Comparison of ENCODE assay signal across 29 mouse cellular contexts in genomic region chr2:178488276-178488675, GRCm38 (mm10). TPM values are rescaled to one million over a fixed set of nuclear protein-coding genes. Genes with fewer than 3 reads are reported as not detected.
"Had no signal": no experiment of that assay in that cellular context is flagged by ENCODE, and none has a peak within 500 bp of the region (broad histone marks: within the 10 kb centered on the region; RNA-seq: fewer than 3 reads in every experiment).

No protein-coding gene starts in this region.

- H3K4me3 ChIP-seq: heart, embryonic 10.5 days; heart, embryonic 12.5 days; hindbrain, embryonic 10.5 days; hindbrain, embryonic 12.5 days; intestine, embryonic 15.5 days; layer of hippocampus, adult 2 months; left cerebral cortex, adult 2 months; limb, embryonic 10.5 days; limb, embryonic 12.5 days; liver, embryonic 13.5 days had no signal

- H3K27ac ChIP-seq: heart, embryonic 10.5 days; hindbrain, embryonic 10.5 days; hindbrain, embryonic 12.5 days; hindbrain, embryonic 14.5 days; intestine, embryonic 15.5 days; layer of hippocampus, adult 2 months; left cerebral cortex, adult 2 months; limb, embryonic 10.5 days; limb, embryonic 12.5 days; liver, embryonic 13.5 days had no signal

- DNase-seq: gastrocnemius, postnatal 25 days; heart, adult 18-20 months; heart, postnatal 10 days; heart, postnatal 4 days; kidney, adult 18-20 months; kidney, adult 8-10 months; kidney, postnatal 10 days; kidney, postnatal 25 days; kidney, postnatal 4 days; liver; liver, embryonic 13.5 days had no signal

RNA-seq across cellular contexts. Expression of gene Cdh26, which starts 57.9 kb away (rescaled TPM):
- total RNA-seq: gastrocnemius, adult 8-10 months; gastrocnemius, postnatal 25 days; gastrocnemius, postnatal 4 days; granulocyte monocyte progenitor cell, adult 5-6 weeks; heart, adult 8-10 months; heart, postnatal 25 days had no signal
- polyA plus RNA-seq: heart, embryonic 14.5 days; inflammation-experienced regulatory T-cells, adult 6 months; liver, embryonic 11.5 days had no signal
